Mouse (Mus musculus) intestine, embryonic 14.5 days (tissue): ENCODE measurements around the gene Hephl1. TPM values are rescaled to one million over a fixed set of nuclear protein-coding genes. Genes with fewer than 3 reads are reported as not detected.
"Not testable (repeated sequence)": the region's sequence is repeated elsewhere in the genome, so short reads cannot be mapped to it uniquely, and the experiment has no call there.

Experiments used
- ATAC-seq: fragments of 200-750 bp; cut with Nextera tagmentation; replicated peaks from 2 replicates; pipeline ENCODE4 v1.8.0; 2017; ENCODE audit warnings: low read depth, moderate number of reproducible peaks, moderate TSS enrichment, moderate library complexity; ENCODE audit not compliant: low FRiP score, low TSS enrichment
- DNase-seq: peaks from one replicate; pipeline ENCODE4 v3.0.0-alpha.2; 2018; ENCODE audit warnings: low spot score
- H3K27ac ChIP-seq: fragments of 300-500 bp; sonication (generic); 2 replicates; pipeline ENCODE4 v1.5.1; 2014; ENCODE audit warnings: low read depth, mild to moderate bottlenecking, control low read depth
- H3K27me3 ChIP-seq: fragments of 300-500 bp; sonication (generic); replicated peaks from 2 replicates; pipeline ENCODE4 v1.6.1; 2014; ENCODE audit warnings: low read length, control low read depth; ENCODE audit not compliant: control insufficient read depth, insufficient read depth
- H3K36me3 ChIP-seq: fragments of 300-500 bp; sonication (generic); 2 replicates; pipeline ENCODE4 v1.6.1; 2014; ENCODE audit warnings: low read length, control low read depth; ENCODE audit not compliant: control insufficient read depth, insufficient read depth
- H3K4me1 ChIP-seq: fragments of 300-500 bp; sonication (generic); replicated peaks from 2 replicates; pipeline ENCODE4 v1.6.1; 2014; ENCODE audit warnings: low read length, control low read depth, mixed read lengths; ENCODE audit not compliant: control insufficient read depth, insufficient read depth
- H3K4me2 ChIP-seq: fragments of 300-500 bp; sonication (generic); 2 replicates; pipeline ENCODE4 v1.6.1; 2014; ENCODE audit warnings: low read length
- H3K4me3 ChIP-seq: fragments of 300-500 bp; sonication (generic); 2 replicates; pipeline ENCODE4 v1.5.1; 2014; ENCODE audit warnings: low read depth, low read length, control low read depth, mixed read lengths
- H3K9ac ChIP-seq: fragments of 300-500 bp; sonication (generic); 2 replicates; pipeline ENCODE4 v1.6.1; 2014; ENCODE audit warnings: mild to moderate bottlenecking, low read length
- H3K9me3 ChIP-seq: fragments of 300-500 bp; sonication (generic); 2 replicates; pipeline ENCODE4 v1.6.1; 2016; ENCODE audit warnings: low read length, control low read depth; ENCODE audit not compliant: control insufficient read depth
- WGBS: fragments of 180-500 bp; shearing (Covaris S2); extraction: QIAGEN DNeasy Blood & Tissue Kit; methylation state at CpG from one replicate; pipeline ENCODE4 v1.1.7; 2014; 5-methylcytosine and 5-hydroxymethylcytosine counted together
- polyA plus RNA-seq: library from polyadenylated mRNA; unstranded; fragments of >200 nt; fragmentation: Nextera tagmentation; extraction: Ambion mirVana; gene quantifications from 2 replicates; pipeline ENCODE4 v1.2.1, GENCODE M21; 2014

The Hephl1 gene
- polyA plus RNA-seq, 1 experiment from 2014 or later, result not detected

GRCm38 (mm10) chr9:15114102-15114501, 2.2 kb upstream of the Hephl1 start:
- WGBS, result 74% methylated on average over 6 of the region's 6 CpGs
- ATAC-seq, result no peak
- H3K27me3 ChIP-seq, result no peaks in the 10 kb centered on the region

GRCm38 (mm10) chr9:15108101-15108500, 3.8 kb downstream of the Hephl1 start:
- Histone ChIP-seq H3K27ac (no peak overlapping the region), H3K9ac (no peak overlapping the region), H3K36me3 (no peaks in the 10 kb centered on the region), H3K9me3 (no peaks in the 10 kb centered on the region), H3K27me3 (no peaks in the 10 kb centered on the region), H3K4me2 (no peak overlapping the region), H3K4me1 (no peaks in the 10 kb centered on the region), H3K4me3 (no peak overlapping the region)
- ATAC-seq (no peak), DNase-seq (no peak)
- 81% methylated on average over 9 of the region's 9 CpGs for WGBS

More at GRCm38 (mm10) chr9:15114102-15114501, 2.2 kb upstream of the Hephl1 start:
- Histone ChIP-seq H3K4me3 (no peak overlapping the region), H3K4me1 (no peaks in the 10 kb centered on the region), H3K27ac (no peak overlapping the region), H3K4me2 (no peak overlapping the region), H3K36me3 (no peaks in the 10 kb centered on the region), H3K9me3 (no peaks in the 10 kb centered on the region), H3K9ac (no peak overlapping the region)
- DNase-seq, result no peak

GRCm38 (mm10) chr9:15105136-15105535, 6.8 kb downstream of the Hephl1 start:
- H3K27ac ChIP-seq, result no peak overlapping the region
- no peak overlapping the region for H3K4me3 ChIP-seq
- no peaks in the 10 kb centered on the region for H3K36me3 ChIP-seq
- WGBS, result 72% methylated on average over 4 of the region's 4 CpGs
- no peaks in the 10 kb centered on the region for H3K27me3 ChIP-seq
- ATAC-seq (no peak), DNase-seq (no peak)
- no peak overlapping the region for H3K9ac ChIP-seq
- no peak overlapping the region for H3K4me2 ChIP-seq
- H3K4me1 ChIP-seq, result no peaks in the 10 kb centered on the region
- no peaks in the 10 kb centered on the region for H3K9me3 ChIP-seq

- Histone ChIP-seq H3K9me3 (no peaks in the 10 kb centered on the region), H3K4me2 (no peak overlapping the region), H3K27me3 (no peaks in the 10 kb centered on the region), H3K36me3 (no peaks in the 10 kb centered on the region), H3K4me3 (no peak overlapping the region), H3K27ac (no peak overlapping the region), H3K9ac (no peak overlapping the region), H3K4me1 (no peaks in the 10 kb centered on the region)
- DNase-seq, result no peak
- 69% methylated on average over 11 of the region's 11 CpGs for WGBS
- no peak for ATAC-seq
Measured at GRCm38 (mm10) chr9:15103579-15104300, 8.2 kb downstream of the Hephl1 start.

GRCm38 (mm10) chr9:15101531-15102161, 10.3 kb downstream of the Hephl1 start:
- 71% methylated on average over 7 of the region's 7 CpGs for WGBS
- H3K27me3 ChIP-seq, result no peaks in the 10 kb centered on the region
- DNase-seq (no peak), ATAC-seq (no peak)
- no peak overlapping the region for H3K9ac ChIP-seq
- no peak overlapping the region for H3K4me3 ChIP-seq
- H3K9me3 ChIP-seq, result no peaks in the 10 kb centered on the region
- H3K4me2 ChIP-seq, result no peak overlapping the region
- no peaks in the 10 kb centered on the region for H3K36me3 ChIP-seq
- no peaks in the 10 kb centered on the region for H3K4me1 ChIP-seq
- H3K27ac ChIP-seq, result no peak overlapping the region

GRCm38 (mm10) chr9:15098421-15098820, 13.5 kb downstream of the Hephl1 start:
- H3K27ac ChIP-seq, H3K36me3 ChIP-seq, ATAC-seq, DNase-seq, H3K4me3 ChIP-seq, H3K27me3 ChIP-seq, H3K4me1 ChIP-seq, H3K9ac ChIP-seq, H3K4me2 ChIP-seq, H3K9me3 ChIP-seq: not testable (repeated sequence)
- WGBS, result 85% methylated on average over 6 of the region's 7 CpGs

- no peak overlapping the region for H3K27ac ChIP-seq
- no peak overlapping the region for H3K4me2 ChIP-seq
- no peak for DNase-seq
- no peaks in the 10 kb centered on the region for H3K9me3 ChIP-seq
- WGBS, result 73% methylated on average over 2 of the region's 2 CpGs
- no peaks in the 10 kb centered on the region for H3K27me3 ChIP-seq
- no peak overlapping the region for H3K9ac ChIP-seq
- no peak overlapping the region for H3K4me3 ChIP-seq
- H3K4me1 ChIP-seq, result no peaks in the 10 kb centered on the region
- no peaks in the 10 kb centered on the region for H3K36me3 ChIP-seq
- no peak for ATAC-seq
Measured at GRCm38 (mm10) chr9:15097172-15097571, 14.7 kb downstream of the Hephl1 start.

GRCm38 (mm10) chr9:15096161-15096560, 15.7 kb downstream of the Hephl1 start:
- no peak for DNase-seq
- H3K9ac ChIP-seq, result no peak overlapping the region
- WGBS, result 90% methylated on average over 1 of the region's 1 CpGs

GRCm38 (mm10) chr9:15095206-15095605, 16.7 kb downstream of the Hephl1 start:
- H3K9me3 ChIP-seq, result no peaks in the 10 kb centered on the region
- H3K4me1 ChIP-seq, result no peaks in the 10 kb centered on the region
- no peaks in the 10 kb centered on the region for H3K27me3 ChIP-seq
- H3K36me3 ChIP-seq, result no peaks in the 10 kb centered on the region
- no peak overlapping the region for H3K27ac ChIP-seq
- H3K4me3 ChIP-seq, result no peak overlapping the region
- no peak overlapping the region for H3K9ac ChIP-seq
- no peak overlapping the region for H3K4me2 ChIP-seq
- ATAC-seq (no peak), DNase-seq (no peak)
- WGBS, result 44% methylated on average over 3 of the region's 3 CpGs

More at GRCm38 (mm10) chr9:15096161-15096560, 15.7 kb downstream of the Hephl1 start:
- no peak overlapping the region for H3K27ac ChIP-seq
- ATAC-seq, result no peak
- no peak overlapping the region for H3K4me2 ChIP-seq
- H3K4me3 ChIP-seq, result no peak overlapping the region
- no peaks in the 10 kb centered on the region for H3K4me1 ChIP-seq
- no peaks in the 10 kb centered on the region for H3K9me3 ChIP-seq
- H3K36me3 ChIP-seq, result no peaks in the 10 kb centered on the region
- H3K27me3 ChIP-seq, result no peaks in the 10 kb centered on the region
